Mouse (Mus musculus): Measurements from ENCODE around the gene 1810009J06Rik.
"Not testable (repeated sequence)": the region's sequence is repeated elsewhere in the genome, so short reads cannot be mapped to it uniquely, and the experiment has no call there.

1810009J06Rik gene

DNA sequence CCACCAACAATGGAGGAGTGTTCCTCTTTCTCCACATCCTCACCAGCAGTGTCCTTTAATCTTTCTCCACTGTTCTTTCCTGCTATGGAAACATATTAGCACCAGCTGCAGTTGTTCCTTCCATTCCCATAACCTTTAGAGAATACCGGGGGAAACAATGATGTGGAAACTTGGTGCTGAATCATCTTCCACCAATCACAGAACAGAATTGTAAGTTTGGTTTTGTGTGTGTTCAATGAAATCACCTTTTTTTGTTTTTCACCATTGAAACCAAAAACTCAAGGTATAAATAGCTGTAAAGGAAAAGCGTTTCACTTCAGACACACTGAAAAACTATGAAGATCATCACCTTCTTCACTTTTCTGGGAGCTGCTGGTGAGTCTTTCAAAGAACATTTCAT lies at the start of gene 1810009J06Rik:
Gene 1810009J06Rik, plus strand, starts transcription at position 301 of the 400 bp plus-strand sequence.
- not testable (repeated sequence) for DNase-seq (ENCODE audit: low spot score)

DNA sequence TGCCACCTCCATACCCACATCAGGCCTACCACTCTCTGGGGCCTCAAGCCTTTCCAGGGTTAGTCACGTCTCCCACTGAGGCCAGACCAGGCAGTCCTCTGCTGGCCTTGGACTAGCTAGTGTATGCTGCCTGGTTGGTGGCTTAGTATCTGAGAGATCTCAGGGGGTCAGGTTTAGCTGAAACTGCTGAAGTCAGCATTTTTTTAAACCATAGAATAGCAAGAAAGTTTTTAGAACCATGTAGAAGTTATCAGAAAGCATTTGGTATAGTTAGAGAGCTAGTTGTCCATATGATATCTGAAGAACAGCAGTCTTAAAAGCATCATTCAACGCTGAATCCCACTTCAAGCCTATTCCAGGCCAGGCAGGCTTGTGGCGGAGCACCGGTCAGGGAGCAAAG lies 44.6 kb upstream of the 1810009J06Rik start:
- no peak for DNase-seq (ENCODE audit: low spot score)

- DNase-seq (ENCODE audit: low spot score), result no peak
These were observed 24.1 kb upstream of the 1810009J06Rik start, which contains the start of gene 1700074P13Rik for GRCm38 (mm10) chr6:40940457-40940856. TSS of gene 1700074P13Rik (minus strand) at chr6:40940557.

GRCm38 (mm10) chr6:40951770-40952169 lies 12.8 kb upstream of the 1810009J06Rik start, which contains the start of gene Gm4744:
TSS of gene Gm4744 (minus strand) at chr6:40951870.
- DNase-seq (ENCODE audit: low spot score), result no peak

GRCm38 (mm10) chr6:40953716-40954115 lies 10.8 kb upstream of the 1810009J06Rik start:
- no peak for DNase-seq (ENCODE audit: low spot score)

GRCm38 (mm10) chr6:40999379-40999778 lies 34.8 kb downstream of the 1810009J06Rik start, which contains the start of gene Gm2663:
TSS of gene Gm2663 (minus strand) at chr6:40999479.
- not testable (repeated sequence) for DNase-seq (ENCODE audit: low spot score)

- DNase-seq (ENCODE audit: low spot score), result no peak
These were observed 50.5 kb downstream of the 1810009J06Rik start for GRCm38 (mm10) chr6:41015065-41015464.

All from ovary, postnatal 36 days (tissue).